Mouse (Mus musculus) heart, embryonic 15.5 days (tissue): ENCODE results near the gene Cdk13. TPM values are rescaled to one million over a fixed set of nuclear protein-coding genes. Genes with fewer than 3 reads are reported as not detected.

Experiments used
- ATAC-seq: fragments of 200-750 bp; cut with Nextera tagmentation; replicated peaks from 2 replicates; pipeline ENCODE4 v1.8.0; 2017; ENCODE audit warnings: low read depth, moderate TSS enrichment; ENCODE audit not compliant: insufficient number of reproducible peaks, insufficient read depth, low FRiP score
- H3K27ac ChIP-seq: fragments of 300-500 bp; sonication (generic); 2 replicates; pipeline ENCODE4 v1.5.1; 2015; ENCODE audit warnings: mild to moderate bottlenecking, inconsistent platforms
- H3K27me3 ChIP-seq: fragments of 300-500 bp; sonication (generic); 2 replicates; pipeline ENCODE4 v1.6.1; 2015; ENCODE audit warnings: inconsistent platforms
- H3K36me3 ChIP-seq: fragments of 300-500 bp; sonication (generic); 2 replicates; pipeline ENCODE4 v1.6.1; 2015; ENCODE audit warnings: mild to moderate bottlenecking, inconsistent platforms
- H3K4me1 ChIP-seq: fragments of 300-500 bp; sonication (generic); replicated peaks from 2 replicates; pipeline ENCODE4 v1.6.1; 2015; ENCODE audit warnings: inconsistent platforms
- H3K4me2 ChIP-seq: fragments of 300-500 bp; sonication (generic); 2 replicates; pipeline ENCODE4 v1.6.1; 2015; ENCODE audit warnings: inconsistent platforms, mild to moderate bottlenecking, moderate library complexity
- H3K4me3 ChIP-seq: fragments of 300-500 bp; sonication (generic); 2 replicates; pipeline ENCODE4 v1.5.1; 2015; ENCODE audit warnings: mild to moderate bottlenecking, inconsistent platforms
- H3K9ac ChIP-seq: fragments of 300-500 bp; sonication (generic); 2 replicates; pipeline ENCODE4 v1.6.1; 2015; ENCODE audit warnings: mild to moderate bottlenecking, inconsistent platforms
- H3K9me3 ChIP-seq: fragments of 300-500 bp; sonication (generic); replicated peaks from 2 replicates; pipeline ENCODE4 v1.6.1; 2016; ENCODE audit warnings: inconsistent platforms
- WGBS: fragments of 180-500 bp; shearing (Covaris S2); methylation state at CpG from one replicate; pipeline ENCODE4 v1.1.7; 2015; ENCODE audit warnings: mixed read lengths; 5-methylcytosine and 5-hydroxymethylcytosine counted together
- polyA plus RNA-seq: library from polyadenylated mRNA; unstranded; fragments of >200 nt; fragmentation: Nextera tagmentation; extraction: Ambion mirVana; gene quantifications from 2 replicates; pipeline ENCODE4 v1.2.1, GENCODE M21; 2015

Cdk13 gene
- polyA plus RNA-seq, 1 experiment from 2014 or later, result 9.5 TPM

- Histone ChIP-seq H3K9me3 (no peaks in the 10 kb centered on the region), H3K4me3 (peak overlapping the region; percentile 96), H3K36me3 (peaks cover 4% of the 10 kb centered on the region; the same call in 1 of the 2 replicates), H3K4me1 (peaks cover 7% of the 10 kb centered on the region), H3K27ac (peak overlapping the region; percentile 98), H3K27me3 (no peaks in the 10 kb centered on the region), H3K4me2 (peak overlapping the region; percentile 84), H3K9ac (peak overlapping the region; percentile 96)
- ATAC-seq, result peak; percentile 13; the same call in 1 of the 2 replicates
- WGBS, result under 1% methylated on average over 86 of the region's 105 CpGs
Measured at GRCm38 (mm10) chr13:17804058-17804841, 647 bp downstream of the Cdk13 start.

GRCm38 (mm10) chr13:17803331-17804057 lies 1.4 kb downstream of the Cdk13 start:
- peak overlapping the region; percentile 96 for H3K4me3 ChIP-seq
- peak overlapping the region; percentile 98 for H3K27ac ChIP-seq
- H3K27me3 ChIP-seq, result no peaks in the 10 kb centered on the region
- H3K9me3 ChIP-seq, result no peaks in the 10 kb centered on the region
- peak overlapping the region; percentile 84 for H3K4me2 ChIP-seq
- WGBS, result under 1% methylated on average over 74 of the region's 85 CpGs
- H3K4me1 ChIP-seq, result peaks cover 7% of the 10 kb centered on the region
- H3K36me3 ChIP-seq, result peaks cover 4% of the 10 kb centered on the region; the same call in 1 of the 2 replicates
- H3K9ac ChIP-seq, result peak overlapping the region; percentile 96
- ATAC-seq, result peak; percentile 37

- H3K27ac ChIP-seq, result peak overlapping the region; percentile 98
- under 1% methylated on average over 3 of the region's 3 CpGs for WGBS
- peak overlapping the region; percentile 96 for H3K4me3 ChIP-seq
- H3K9ac ChIP-seq, result peak overlapping the region; percentile 96
- no peaks in the 10 kb centered on the region for H3K9me3 ChIP-seq
- H3K36me3 ChIP-seq, result peaks cover 4% of the 10 kb centered on the region; the same call in 1 of the 2 replicates
- no peak for ATAC-seq
- H3K4me1 ChIP-seq, result peaks cover 7% of the 10 kb centered on the region
- no peaks in the 10 kb centered on the region for H3K27me3 ChIP-seq
- H3K4me2 ChIP-seq, result peak overlapping the region; percentile 84
Measured at GRCm38 (mm10) chr13:17802880-17803279, 2.0 kb downstream of the Cdk13 start.

GRCm38 (mm10) chr13:17799735-17800134 lies 5.2 kb downstream of the Cdk13 start:
- WGBS, result 86% methylated on average over 2 of the region's 2 CpGs
- Histone ChIP-seq H3K36me3 (peaks cover 4% of the 10 kb centered on the region; the same call in 1 of the 2 replicates), H3K27me3 (no peaks in the 10 kb centered on the region), H3K4me3 (no peak overlapping the region), H3K9me3 (no peaks in the 10 kb centered on the region), H3K9ac (no peak overlapping the region), H3K4me1 (peaks cover 9% of the 10 kb centered on the region), H3K4me2 (no peak overlapping the region), H3K27ac (no peak overlapping the region)
- no peak for ATAC-seq

- Histone ChIP-seq H3K4me1 (peaks cover 7% of the 10 kb centered on the region), H3K9me3 (no peaks in the 10 kb centered on the region), H3K9ac (no peak overlapping the region), H3K27ac (no peak overlapping the region), H3K36me3 (peaks cover 4% of the 10 kb centered on the region; the same call in 1 of the 2 replicates), H3K27me3 (no peaks in the 10 kb centered on the region), H3K4me3 (no peak overlapping the region), H3K4me2 (no peak overlapping the region)
- WGBS, result 88% methylated on average over 3 of the region's 3 CpGs
- no peak for ATAC-seq
Measured at GRCm38 (mm10) chr13:17795757-17796456, 9.0 kb downstream of the Cdk13 start.

- 92% methylated on average over 5 of the region's 5 CpGs for WGBS
- H3K36me3 ChIP-seq, result no peaks in the 10 kb centered on the region
- peaks cover 4% of the 10 kb centered on the region; the same call in 1 of the 2 replicates for H3K4me1 ChIP-seq
- no peak overlapping the region for H3K27ac ChIP-seq
- no peaks in the 10 kb centered on the region for H3K9me3 ChIP-seq
- H3K9ac ChIP-seq, result no peak overlapping the region
- no peak overlapping the region for H3K4me2 ChIP-seq
- no peak overlapping the region for H3K4me3 ChIP-seq
- H3K27me3 ChIP-seq, result no peaks in the 10 kb centered on the region
- no peak for ATAC-seq
Measured at GRCm38 (mm10) chr13:17783643-17784042, 21.3 kb downstream of the Cdk13 start.

GRCm38 (mm10) chr13:17779923-17780322 lies 25.0 kb downstream of the Cdk13 start:
- 65% methylated on average over 2 of the region's 2 CpGs for WGBS
- ATAC-seq, result no peak
- no peak overlapping the region for H3K4me3 ChIP-seq

GRCm38 (mm10) chr13:17776303-17776702 lies 28.6 kb downstream of the Cdk13 start:
- no peak overlapping the region for H3K4me2 ChIP-seq
- no peak for ATAC-seq
- H3K27me3 ChIP-seq, result no peaks in the 10 kb centered on the region
- H3K27ac ChIP-seq, result no peak overlapping the region
- WGBS, result 80% methylated on average over 1 of the region's 1 CpGs
- H3K9ac ChIP-seq, result no peak overlapping the region
- peaks cover 9% of the 10 kb centered on the region for H3K4me1 ChIP-seq
- H3K36me3 ChIP-seq, result peaks cover 14% of the 10 kb centered on the region
- no peak overlapping the region for H3K4me3 ChIP-seq
- H3K9me3 ChIP-seq, result no peaks in the 10 kb centered on the region

More at GRCm38 (mm10) chr13:17779923-17780322, 25.0 kb downstream of the Cdk13 start:
- H3K9me3 ChIP-seq, result no peaks in the 10 kb centered on the region
- H3K27ac ChIP-seq, result no peak overlapping the region
- H3K27me3 ChIP-seq, result no peaks in the 10 kb centered on the region
- no peak overlapping the region for H3K4me2 ChIP-seq
- no peak overlapping the region for H3K9ac ChIP-seq
- peaks cover 6% of the 10 kb centered on the region for H3K36me3 ChIP-seq
- peaks cover 9% of the 10 kb centered on the region for H3K4me1 ChIP-seq

GRCm38 (mm10) chr13:17775364-17775763 lies 29.5 kb downstream of the Cdk13 start:
- no peak for ATAC-seq

GRCm38 (mm10) chr13:17773112-17773511 lies 31.8 kb downstream of the Cdk13 start:
- Histone ChIP-seq H3K9me3 (no peaks in the 10 kb centered on the region), H3K9ac (no peak overlapping the region), H3K27ac (no peak overlapping the region), H3K4me3 (no peak overlapping the region), H3K27me3 (no peaks in the 10 kb centered on the region), H3K36me3 (peaks cover 11% of the 10 kb centered on the region), H3K4me2 (no peak overlapping the region), H3K4me1 (peaks cover 5% of the 10 kb centered on the region)
- no peak for ATAC-seq

More at GRCm38 (mm10) chr13:17775364-17775763, 29.5 kb downstream of the Cdk13 start:
- Histone ChIP-seq H3K27me3 (no peaks in the 10 kb centered on the region), H3K4me2 (no peak overlapping the region), H3K4me3 (no peak overlapping the region), H3K9me3 (no peaks in the 10 kb centered on the region), H3K4me1 (peaks cover 9% of the 10 kb centered on the region), H3K36me3 (peaks cover 14% of the 10 kb centered on the region), H3K27ac (no peak overlapping the region), H3K9ac (no peak overlapping the region)

GRCm38 (mm10) chr13:17772574-17772973 lies 32.3 kb downstream of the Cdk13 start:
- WGBS, result 67% methylated on average over 6 of the region's 6 CpGs
- H3K27ac ChIP-seq, result no peak overlapping the region
- H3K4me3 ChIP-seq, result no peak overlapping the region
- no peak overlapping the region for H3K9ac ChIP-seq
- H3K36me3 ChIP-seq, result peaks cover 9% of the 10 kb centered on the region; the same call in 1 of the 2 replicates
- H3K27me3 ChIP-seq, result no peaks in the 10 kb centered on the region
- no peak overlapping the region for H3K4me2 ChIP-seq
- peaks cover 5% of the 10 kb centered on the region for H3K4me1 ChIP-seq
- no peak for ATAC-seq
- no peaks in the 10 kb centered on the region for H3K9me3 ChIP-seq
